In the genomic region with DNA sequence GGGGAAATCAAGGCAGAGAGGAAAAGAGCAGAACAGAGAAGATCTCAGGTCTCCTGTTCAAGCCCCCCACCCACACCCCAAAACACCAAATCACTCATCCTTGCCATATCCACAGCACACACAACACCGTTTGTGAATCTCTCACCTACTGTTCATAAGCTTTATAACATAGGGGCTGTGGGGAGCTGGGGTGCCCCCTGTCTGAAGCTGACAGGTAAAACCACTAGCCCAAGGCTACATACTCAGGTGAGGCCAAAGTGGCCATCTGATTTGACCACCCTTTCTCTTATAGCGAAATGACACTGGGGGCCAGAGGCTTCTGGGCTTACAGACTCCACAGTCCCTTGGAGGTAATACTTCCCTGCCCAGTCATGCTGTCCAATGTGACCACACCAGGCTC, we compare ENCODE assay signal across 10 mouse cellular contexts. TPM values are rescaled to one million over a fixed set of nuclear protein-coding genes. Genes with fewer than 3 reads are reported as not detected.
A peak's percentile ranks its signal among the peaks of the same experiment; 100 is the strongest.
DNase-seq lines count a peak whose midpoint lies in the region; ATAC-seq and TF ChIP-seq lines count a peak whose summit lies in the region.
"Had no signal": no experiment of that assay in that cellular context is flagged by ENCODE, and none has a peak within 500 bp of the region (broad histone marks: within the 10 kb centered on the region; RNA-seq: fewer than 3 reads in every experiment).

No protein-coding gene starts in this region.

- TF ChIP-seq CTCF in hindbrain, postnatal 0 days (IDR thresholded peaks at IDR 0.05; ENCODE audit: low read depth) = 0 out of 2 replicates have a peak, but pooled peaks have one; percentile 12
- TF ChIP-seq CTCF in intestine, postnatal 0 days (IDR thresholded peaks at IDR 0.05; ENCODE audit: low read depth) = peak; percentile 35

- no peak for ATAC-seq in hindbrain, postnatal 0 days
- no peak for ATAC-seq in hindbrain, embryonic 16.5 days
- ATAC-seq in intestine, postnatal 0 days = no peak

- no peaks in the 10 kb centered on the region for H3K9me3 ChIP-seq in hindbrain, postnatal 0 days (ENCODE audit: low read length)
- H3K9me3 ChIP-seq in hindbrain, embryonic 16.5 days (ENCODE audit: control insufficient read depth, low read length) = no peaks in the 10 kb centered on the region
- no peaks in the 10 kb centered on the region for H3K9me3 ChIP-seq in intestine, postnatal 0 days (ENCODE audit: control insufficient read depth)

- no peaks in the 10 kb centered on the region for H3K4me1 ChIP-seq in hindbrain, postnatal 0 days (ENCODE audit: insufficient read depth, low read length)
- H3K4me1 ChIP-seq in hindbrain, embryonic 16.5 days (ENCODE audit: control insufficient read depth, insufficient read depth, low read depth, low read length) = peaks cover 18% of the 10 kb centered on the region
- H3K4me1 ChIP-seq in intestine, postnatal 0 days (replicated peaks; ENCODE audit: control insufficient read depth, insufficient read depth, low read length) = peaks cover 15% of the 10 kb centered on the region; the same call in 1 of the 2 replicates

- no peak overlapping the region for H3K27ac ChIP-seq in hindbrain, postnatal 0 days
- H3K27ac ChIP-seq in hindbrain, embryonic 16.5 days (ENCODE audit: low read depth, low read length) = no peak overlapping the region
- no peak overlapping the region for H3K27ac ChIP-seq in intestine, postnatal 0 days (ENCODE audit: low read depth, low read length)
- H3K27ac ChIP-seq: left cerebral cortex, adult 2 months had no signal

- DNase-seq in hindbrain, postnatal 0 days (ENCODE audit: low spot score) = no peak
- DNase-seq in thymus, postnatal 14 days = peak; percentile 52
- no peak for DNase-seq in thymus, adult 18-20 months
- DNase-seq in adrenal gland, adult 18-20 months (ENCODE audit: low spot score in 2 of 2) = no peak
- no peak for DNase-seq in layer of hippocampus, adult 18-20 months (ENCODE audit: low spot score in 2 of 2)
- DNase-seq: cerebellum, adult 18-20 months; right cerebral cortex, postnatal 14 days had no signal

- no peak overlapping the region for H3K9ac ChIP-seq in hindbrain, postnatal 0 days (replicated peaks; ENCODE audit: low read length)
- H3K9ac ChIP-seq in hindbrain, embryonic 16.5 days (ENCODE audit: low read depth, low read length) = no peak overlapping the region
- no peak overlapping the region for H3K9ac ChIP-seq in intestine, postnatal 0 days (ENCODE audit: low read depth, low read length)

- H3K4me2 ChIP-seq in hindbrain, postnatal 0 days (ENCODE audit: low read depth, low read length) = peak overlapping the region; percentile 97; the same call in 1 of the 2 replicates
- H3K4me2 ChIP-seq in hindbrain, embryonic 16.5 days (ENCODE audit: low read length) = no peak overlapping the region
- peak overlapping the region; percentile 73 for H3K4me2 ChIP-seq in intestine, postnatal 0 days (replicated peaks; ENCODE audit: low read depth)

- 54% methylated on average over 2 of the region's 2 CpGs for WGBS in hindbrain, postnatal 0 days
- WGBS in hindbrain, embryonic 16.5 days = 74% methylated on average over 2 of the region's 2 CpGs
- WGBS in intestine, postnatal 0 days = 64% methylated on average over 2 of the region's 2 CpGs

- H3K27me3 ChIP-seq in hindbrain, postnatal 0 days (ENCODE audit: insufficient read depth, low read length) = 0 out of 2 replicates have a peak, but pooled peaks cover 4% of the 10 kb centered on the region
- H3K27me3 ChIP-seq in hindbrain, embryonic 16.5 days (replicated peaks; ENCODE audit: control insufficient read depth, insufficient read depth, low read length) = peaks cover 13% of the 10 kb centered on the region
- peaks cover 5% of the 10 kb centered on the region; the same call in 1 of the 2 replicates for H3K27me3 ChIP-seq in intestine, postnatal 0 days (replicated peaks; ENCODE audit: control insufficient read depth, insufficient read depth, low read length)

- H3K36me3 ChIP-seq in hindbrain, postnatal 0 days (ENCODE audit: insufficient read depth, low read length) = no peaks in the 10 kb centered on the region
- H3K36me3 ChIP-seq in hindbrain, embryonic 16.5 days (ENCODE audit: control insufficient read depth, insufficient read depth, low read length) = no peaks in the 10 kb centered on the region
- no peaks in the 10 kb centered on the region for H3K36me3 ChIP-seq in intestine, postnatal 0 days (ENCODE audit: control insufficient read depth, insufficient read depth)

- H3K4me3 ChIP-seq in hindbrain, postnatal 0 days (ENCODE audit: low read length) = no peak overlapping the region
- H3K4me3 ChIP-seq in hindbrain, embryonic 16.5 days (ENCODE audit: low read length) = no peak overlapping the region
- 0 out of 2 replicates have a peak overlapping the region, but pooled peaks have one; percentile 64 for H3K4me3 ChIP-seq in intestine, postnatal 0 days (ENCODE audit: low read depth, low read length)
- H3K4me3 ChIP-seq: left cerebral cortex, adult 2 months had no signal

RNA-seq across cellular contexts. Expression of a gene that starts 1.5 kb away (rescaled TPM):
- 1.4 TPM in 2 replicates for total RNA-seq in hindbrain, postnatal 0 days (2014; rRNA removed)
- polyA plus RNA-seq in hindbrain, postnatal 0 days (2015; fragmentation: Nextera tagmentation; extraction: Ambion mirVana) = 0.66 and 0.98 TPM in 2 replicates
- 0.38 and 0.60 TPM in 2 replicates for polyA plus RNA-seq in hindbrain, embryonic 16.5 days (2015; fragmentation: Nextera tagmentation; extraction: Ambion mirVana)
- 1.6 and 1.8 TPM in 2 replicates for polyA plus RNA-seq in intestine, postnatal 0 days (2015; fragmentation: Nextera tagmentation; extraction: Ambion mirVana)
- total RNA-seq in adrenal gland, adult 18-20 months (2021) = 10 to 100 TPM in 1 of 2 experiments, 1 to 10 TPM in 1; 9.3 to 11.4 TPM
- total RNA-seq in layer of hippocampus, adult 18-20 months (2021) = 1 to 10 TPM; 2.0 to 2.3 TPM

RNA-seq across cellular contexts. Expression of a gene that starts 24.3 kb away (rescaled TPM):
- total RNA-seq in hindbrain, postnatal 0 days (2014; rRNA removed) = 28.6 and 43.1 TPM in 2 replicates
- polyA plus RNA-seq in hindbrain, postnatal 0 days (2015; fragmentation: Nextera tagmentation; extraction: Ambion mirVana) = 195 and 199 TPM in 2 replicates
- 168 and 179 TPM in 2 replicates for polyA plus RNA-seq in hindbrain, embryonic 16.5 days (2015; fragmentation: Nextera tagmentation; extraction: Ambion mirVana)
- 209 TPM in 2 replicates for polyA plus RNA-seq in intestine, postnatal 0 days (2015; fragmentation: Nextera tagmentation; extraction: Ambion mirVana)
- total RNA-seq in adrenal gland, adult 18-20 months (2021) = 100 to 1,000 TPM; 115 to 227 TPM
- total RNA-seq in layer of hippocampus, adult 18-20 months (2021) = 10 to 100 TPM; 45.9 to 46.2 TPM
